Mouse (Mus musculus): ENCODE results near the gene Prpf6. TPM values are rescaled to one million over a fixed set of nuclear protein-coding genes. Genes with fewer than 3 reads are reported as not detected.

The Prpf6 gene
- total RNA-seq, 2 experiments from 2014 or later: 31.1 to 36.5 TPM

DNA sequence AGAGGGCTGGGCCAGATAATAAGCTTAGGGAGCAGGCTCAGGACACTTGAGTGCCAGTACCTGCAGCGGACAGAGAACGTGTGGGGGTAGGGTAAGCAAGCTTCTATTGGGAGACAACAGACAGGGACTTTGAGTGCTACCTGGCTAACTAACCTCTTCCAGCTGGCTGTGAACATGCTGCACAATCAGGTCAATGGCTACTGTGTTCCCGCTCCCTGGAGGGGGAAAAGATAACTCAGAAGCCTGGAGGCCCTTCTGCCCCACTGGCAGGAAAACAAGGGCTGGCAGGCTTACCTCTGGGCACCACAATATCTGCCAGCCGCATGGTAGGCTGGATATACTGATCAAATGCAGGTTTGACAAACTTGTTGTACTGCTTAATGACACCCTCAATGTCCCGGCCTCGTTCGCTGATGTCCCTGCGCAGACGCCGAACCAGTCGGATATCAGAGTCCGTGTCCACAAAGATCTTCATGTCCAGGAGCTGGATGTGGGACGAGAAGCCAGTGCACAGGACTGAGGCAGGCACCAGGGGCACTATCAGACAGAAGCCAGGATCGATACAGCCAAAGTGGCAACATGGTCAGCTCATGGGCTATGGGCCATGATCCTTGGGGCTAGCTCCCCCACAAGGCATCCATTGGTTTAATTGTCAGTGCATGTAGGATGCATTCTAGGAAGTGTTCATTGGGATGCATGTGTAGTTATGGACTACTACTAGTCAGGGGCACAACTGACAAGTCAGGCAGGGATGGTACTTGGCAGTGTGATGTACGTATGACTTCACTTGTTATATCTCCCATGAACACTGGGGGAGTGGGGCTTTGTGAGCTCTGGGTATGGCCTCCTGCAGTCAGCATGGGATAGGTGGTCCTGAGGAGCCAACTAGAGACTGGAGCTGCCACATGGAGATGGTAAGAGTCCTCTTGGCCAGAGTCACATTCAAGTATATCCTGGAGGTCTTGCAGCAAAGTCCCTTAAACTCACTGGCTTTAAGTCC is 18.4 kb upstream of the Prpf6 start:
- H3K27ac ChIP-seq: no peak overlapping the region
- intact Hi-C loops (cut with DNase I): no loop called here
- TF ChIP-seq CTCF (IDR thresholded peaks at IDR 0.05): no peak
- DNase-seq: no peak
- no peak overlapping the region for H3K4me3 ChIP-seq

DNA sequence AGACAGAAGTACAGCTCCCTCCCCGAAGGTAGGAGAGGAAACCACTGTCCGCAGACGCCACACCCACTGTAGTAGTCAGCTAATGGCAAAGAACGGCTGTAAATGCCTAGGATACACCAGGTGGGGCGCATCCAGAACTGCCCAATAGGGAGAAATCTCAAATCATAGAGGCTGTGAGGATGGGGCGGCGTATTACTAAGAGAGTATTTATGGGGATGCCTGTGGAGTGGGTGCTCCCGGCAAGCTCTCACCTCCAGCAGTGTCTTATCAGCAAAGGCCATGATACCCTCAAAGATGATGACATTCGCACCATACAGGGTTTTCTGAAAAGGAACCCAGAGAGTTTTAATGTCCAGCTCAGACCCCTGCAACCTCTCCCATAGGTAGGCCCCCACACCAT is 17.7 kb upstream of the Prpf6 start:
- no peak for TF ChIP-seq CTCF (IDR thresholded peaks at IDR 0.05)
- no peak overlapping the region for H3K4me3 ChIP-seq
- no peak for DNase-seq
- no peak overlapping the region for H3K27ac ChIP-seq
- intact Hi-C loops (cut with DNase I): no loop called here

DNA sequence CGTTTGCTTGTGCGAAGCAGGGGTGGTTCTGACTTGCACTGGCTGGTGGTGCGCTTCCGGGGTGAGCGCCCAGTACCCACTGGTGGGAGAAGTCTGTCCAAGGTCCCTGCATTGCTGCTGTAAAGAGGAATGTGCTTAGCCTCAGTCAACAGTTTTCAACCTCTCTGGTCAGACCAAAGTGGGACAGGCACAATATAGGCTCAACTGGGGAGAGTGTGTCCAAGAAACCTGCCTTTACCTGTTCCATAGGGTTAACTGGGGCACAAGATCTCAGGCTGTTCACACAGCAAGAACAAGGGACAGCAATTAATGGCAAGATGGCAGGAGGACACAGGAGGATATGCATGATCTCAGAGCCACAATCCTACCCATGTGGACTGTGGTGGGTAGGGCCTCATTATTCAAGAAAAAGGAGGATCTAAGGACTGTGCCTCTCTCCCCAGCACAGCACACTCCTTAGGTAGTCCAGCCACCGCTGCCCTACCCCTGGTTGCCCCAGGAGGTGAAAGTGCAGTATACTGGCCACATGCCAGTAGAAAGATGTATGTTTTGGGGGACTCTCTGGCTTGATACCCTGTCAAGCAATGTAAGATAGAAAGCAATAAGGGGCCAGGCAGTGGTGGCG is 16.6 kb upstream of the Prpf6 start:
- no peak overlapping the region for H3K4me3 ChIP-seq
- no peak for TF ChIP-seq CTCF (IDR thresholded peaks at IDR 0.05)
- no peak for DNase-seq
- intact Hi-C loops (cut with DNase I): loop anchor here (5.0 kb wide), 1 partner anchor 183 kb away; no protein-coding TSS in a partner anchor
- H3K27ac ChIP-seq: no peak overlapping the region

GRCm38 (mm10) chr2:181576613-181577012 is 15.1 kb upstream of the Prpf6 start:
- TF ChIP-seq CTCF (IDR thresholded peaks at IDR 0.05): no peak
- intact Hi-C loops (cut with DNase I): loop anchor here (5.0 kb wide), 1 partner anchor 184 kb away; no protein-coding TSS in a partner anchor
- DNase-seq: no peak
- no peak overlapping the region; the same call in 1 of the 2 replicates for H3K4me3 ChIP-seq
- peak overlapping the region; percentile 96; the same call in 1 of the 2 replicates for H3K27ac ChIP-seq

- H3K4me3 ChIP-seq: peak overlapping the region; percentile 72
- no peak for DNase-seq
- TF ChIP-seq CTCF (IDR thresholded peaks at IDR 0.05): no peak
- intact Hi-C loops (cut with DNase I): loop anchor here (5.0 kb wide), 1 partner anchor 185 kb away; no protein-coding TSS in a partner anchor
- H3K27ac ChIP-seq: peak overlapping the region; percentile 96
These were observed 14.5 kb upstream of the Prpf6 start for GRCm38 (mm10) chr2:181577126-181577525.

- intact Hi-C loops (cut with DNase I): loop anchor here (2.0 to 5.0 kb wide), 2 partner anchors 55 to 186 kb away; no protein-coding TSS in a partner anchor
- Histone ChIP-seq H3K4me3 (peak overlapping the region; percentile 72), H3K27ac (peak overlapping the region; percentile 96)
- DNase-seq: peak; percentile 66
- TF ChIP-seq CTCF (IDR thresholded peaks at IDR 0.05): no peak
These were observed 13.6 kb upstream of the Prpf6 start for GRCm38 (mm10) chr2:181577981-181578581.

DNA sequence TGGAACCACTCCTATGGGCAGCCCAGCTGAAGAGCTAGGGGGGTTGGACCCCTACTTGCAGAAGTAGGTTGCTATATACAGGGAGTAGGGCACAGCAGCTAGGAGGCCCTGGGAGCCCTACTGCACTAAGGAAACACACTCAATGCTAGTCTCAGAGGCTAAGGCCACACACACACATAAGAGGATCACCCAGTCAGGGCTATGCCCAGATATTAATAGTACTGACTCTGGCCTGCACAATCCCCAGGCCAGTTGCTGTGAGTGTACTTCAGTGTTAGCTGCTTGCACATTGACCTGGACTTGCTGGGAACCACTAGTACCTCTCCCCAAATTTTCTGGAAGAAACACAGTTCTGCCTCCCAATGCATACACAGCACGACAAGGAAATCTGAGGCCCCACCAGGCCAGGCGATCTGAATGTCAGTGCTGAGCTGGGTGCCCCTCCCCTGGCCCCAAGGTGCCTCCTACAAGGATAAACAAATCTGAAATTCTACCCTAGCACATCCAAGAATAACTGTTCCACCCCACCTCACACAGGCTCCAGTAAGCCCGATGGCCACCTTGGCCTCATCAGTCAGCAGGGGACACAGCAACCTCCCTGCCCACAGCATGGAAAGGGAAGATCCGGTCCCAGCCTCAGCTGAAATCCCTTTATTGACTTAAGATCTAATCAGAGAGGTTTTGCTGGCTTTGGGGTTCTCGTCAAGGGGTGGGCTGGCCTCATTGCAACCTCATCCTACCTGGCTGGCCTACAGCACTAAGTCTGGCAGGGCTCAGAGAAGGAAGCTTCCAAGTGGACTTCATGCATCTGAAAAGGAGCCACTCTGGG is 12.7 kb upstream of the Prpf6 start:
- peak overlapping the region; percentile 96 for H3K27ac ChIP-seq
- peak overlapping the region; percentile 72 for H3K4me3 ChIP-seq
- peak; percentile 75 for DNase-seq
- no peak for TF ChIP-seq CTCF (IDR thresholded peaks at IDR 0.05)
- intact Hi-C loops (cut with DNase I): loop anchor here (2.0 to 5.0 kb wide), 2 partner anchors 56 to 187 kb away; no protein-coding TSS in a partner anchor

- peak overlapping the region; percentile 72 for H3K4me3 ChIP-seq
- no peak for DNase-seq
- H3K27ac ChIP-seq: peak overlapping the region; percentile 96
- intact Hi-C loops (cut with DNase I): loop anchor here (2.0 to 5.0 kb wide), 3 partner anchors 57 to 187 kb away; no protein-coding TSS in a partner anchor
- TF ChIP-seq CTCF (IDR thresholded peaks at IDR 0.05): no peak
These were observed 12.0 kb upstream of the Prpf6 start for GRCm38 (mm10) chr2:181579681-181580080.

DNA sequence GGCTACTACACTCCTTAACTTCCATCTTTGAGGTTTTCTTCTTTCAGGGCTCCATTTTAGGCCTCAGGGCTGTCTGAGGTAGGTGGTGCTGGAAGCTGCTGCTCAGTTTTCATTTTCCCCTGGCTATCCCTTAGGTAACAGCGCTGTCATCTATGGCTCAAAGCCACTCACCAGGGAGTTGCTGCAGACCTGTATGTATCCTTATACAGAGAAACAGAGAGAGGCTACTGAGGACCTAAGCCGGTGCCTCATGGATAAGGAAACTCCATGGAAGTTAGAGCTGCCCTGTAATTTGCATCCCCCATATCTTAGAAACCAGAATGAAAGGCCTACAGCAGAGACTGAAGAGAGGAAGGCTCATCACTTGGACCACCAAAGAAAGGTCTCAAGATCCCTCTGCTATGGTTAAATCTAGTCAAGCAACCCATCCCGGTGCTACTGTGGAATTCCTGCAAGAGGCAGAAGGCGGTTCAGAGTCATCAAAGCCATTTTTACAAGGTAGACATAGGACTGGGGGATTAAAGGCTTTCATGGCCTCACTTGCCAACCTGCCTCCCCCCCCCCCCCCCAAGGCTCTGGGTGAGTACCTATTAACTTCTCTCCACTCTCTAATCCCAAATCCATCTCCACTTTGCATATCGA is 11.4 kb upstream of the Prpf6 start:
- TF ChIP-seq CTCF (IDR thresholded peaks at IDR 0.05): no peak

GRCm38 (mm10) chr2:181581016-181581401 is 10.7 kb upstream of the Prpf6 start:
- H3K27ac ChIP-seq: peak overlapping the region; percentile 96
- TF ChIP-seq CTCF (IDR thresholded peaks at IDR 0.05): peak; percentile 93
- peak; percentile 89 for DNase-seq
- H3K4me3 ChIP-seq: peak overlapping the region; percentile 72
- intact Hi-C loops (cut with DNase I): loop anchor here (5.0 kb wide), 1 partner anchor 169 kb away; no protein-coding TSS in a partner anchor

More for the DNA sequence above, 11.4 kb upstream of the Prpf6 start:
- H3K4me3 ChIP-seq: peak overlapping the region; percentile 72
- no peak for DNase-seq
- intact Hi-C loops (cut with DNase I): loop anchor here (5.0 kb wide), 1 partner anchor 168 kb away; no protein-coding TSS in a partner anchor
- H3K27ac ChIP-seq: peak overlapping the region; percentile 96

Data from gastrocnemius, adult 2 months (tissue).